Mouse (Mus musculus): ENCODE measurements around the gene Alg5. TPM values are rescaled to one million over a fixed set of nuclear protein-coding genes. Genes with fewer than 3 reads are reported as not detected.

Alg5 gene
- 10 to 100 TPM; 20.8 to 22.9 TPM for total RNA-seq (2023)

DNA sequence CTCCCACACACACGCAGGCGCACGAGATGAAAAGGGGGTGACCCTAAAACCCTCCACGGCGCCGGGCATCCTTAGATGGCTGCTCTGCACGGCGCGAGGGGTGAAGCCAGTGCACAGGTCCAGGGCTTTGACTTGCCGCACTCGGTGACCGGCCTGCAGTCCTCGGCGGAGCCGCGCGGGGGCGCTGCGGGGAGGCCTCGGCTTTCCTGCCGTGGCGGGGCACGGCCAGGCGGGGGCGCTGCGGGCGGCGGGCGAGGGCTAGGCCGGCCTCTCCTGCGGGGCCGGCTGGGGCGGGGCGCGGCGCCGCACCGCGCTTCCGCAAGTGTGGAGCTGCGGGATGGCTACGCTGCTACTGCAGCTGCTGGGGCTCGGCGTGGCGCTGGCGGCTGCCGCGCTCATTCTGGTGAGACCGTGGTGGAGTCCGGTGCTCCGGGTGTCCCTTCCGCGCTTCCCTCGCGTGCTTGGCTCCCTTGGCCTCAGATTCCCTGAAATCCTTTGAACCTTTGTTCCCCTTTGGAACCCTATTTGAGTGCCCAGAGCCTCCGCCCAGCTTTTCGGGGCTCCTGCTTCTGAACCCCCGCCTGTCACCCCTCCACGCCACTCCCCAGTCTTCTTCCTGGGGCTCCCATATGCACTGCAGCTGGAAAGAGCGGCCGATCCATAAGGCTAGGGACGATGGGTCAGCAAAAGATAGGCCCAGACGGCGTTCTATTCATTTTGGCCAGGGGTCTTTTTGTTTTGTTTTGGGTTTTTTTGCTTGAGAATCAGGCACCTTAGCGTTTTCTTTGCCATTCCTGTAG, at the start of gene Alg5, which contains the start of gene Exosc8:
Gene Alg5, plus strand, starts transcription at position 293 of the 800 bp plus-strand sequence.
Gene Exosc8, minus strand, starts transcription at position 147 of the 800 bp plus-strand sequence.

GRCm38 (mm10) chr3:54692202-54693055, 42.9 kb upstream of the Alg5 start, which contains the start of gene Supt20:
Supt20 (plus strand) TSS chr3:54692807.

GRCm38 (mm10) chr3:54714253-54714652, 21.1 kb upstream of the Alg5 start, which contains the start of gene Gm21958:
Gm21958 (minus strand) TSS chr3:54714353.

GRCm38 (mm10) chr3:54755145-54756041, 20.1 kb downstream of the Alg5 start, which contains the start of gene Smad9:
Smad9 (plus strand) TSS chr3:54755582.

Other genes starting within 250 kb of the Alg5 start
- gene Supt20, start 42.7 kb upstream of the Alg5 start, total RNA-seq (2023) = 10 to 100 TPM; 53.5 to 76.4 TPM
- gene Gm21958, start 21.2 kb upstream of the Alg5 start, total RNA-seq (2023) = not detected
- gene Exosc8, start 146 bp upstream of the Alg5 start, total RNA-seq (2023) = 10 to 100 TPM; 39.4 to 49.1 TPM
- not detected for gene Smad9, start 20.0 kb downstream of the Alg5 start, total RNA-seq (2023)
- 10 to 100 TPM; 35.4 to 37.4 TPM for gene Rfxap, start 72.3 kb downstream of the Alg5 start, total RNA-seq (2023)
- not detected for gene Sertm1, start 180.3 kb downstream of the Alg5 start, total RNA-seq (2023)

Measured in monocyte, adult 59 days (primary cell).